Mouse (Mus musculus): Measurements from ENCODE around the gene Rab28.

The Rab28 gene

GRCm38 (mm10) chr5:41685016-41685415 lies 22.9 kb downstream of the Rab28 start:
- H3K36me3 ChIP-seq (ENCODE audit: insufficient read depth, low read length) = no peaks in the 10 kb centered on the region
- no peaks in the 10 kb centered on the region for H3K4me1 ChIP-seq (replicated peaks; ENCODE audit: low read depth, low read length)
- no peaks in the 10 kb centered on the region for H3K9me3 ChIP-seq (ENCODE audit: low read length)
- H3K27me3 ChIP-seq (ENCODE audit: insufficient read depth, low read length) = no peaks in the 10 kb centered on the region
- no peak overlapping the region for H3K4me3 ChIP-seq (replicated peaks; ENCODE audit: low read length)
- TF ChIP-seq NANOG (IDR thresholded peaks at IDR 0.05; ENCODE audit: borderline replicate concordance, low read length) (no peak), POU5F1 (IDR thresholded peaks at IDR 0.05; ENCODE audit: borderline replicate concordance, low read length) (no peak), CTCF (conservative IDR thresholded peaks at IDR 0.05; ENCODE audit: low read length) (no peak)

- Histone ChIP-seq H3K9me3 (ENCODE audit: low read length) (no peaks in the 10 kb centered on the region), H3K27me3 (ENCODE audit: insufficient read depth, low read length) (no peaks in the 10 kb centered on the region), H3K36me3 (ENCODE audit: insufficient read depth, low read length) (no peaks in the 10 kb centered on the region), H3K4me3 (replicated peaks; ENCODE audit: low read length) (no peak overlapping the region), H3K4me1 (replicated peaks; ENCODE audit: low read depth, low read length) (no peaks in the 10 kb centered on the region)
- TF ChIP-seq POU5F1 (IDR thresholded peaks at IDR 0.05; ENCODE audit: borderline replicate concordance, low read length) (no peak), NANOG (IDR thresholded peaks at IDR 0.05; ENCODE audit: borderline replicate concordance, low read length) (no peak), CTCF (conservative IDR thresholded peaks at IDR 0.05; ENCODE audit: low read length) (no peak)
These were observed 24.0 kb downstream of the Rab28 start for GRCm38 (mm10) chr5:41683976-41684375.

GRCm38 (mm10) chr5:41666012-41666411 lies 41.9 kb downstream of the Rab28 start:
- TF ChIP-seq CTCF (conservative IDR thresholded peaks at IDR 0.05; ENCODE audit: low read length) = no peak
- no peak for TF ChIP-seq NANOG (IDR thresholded peaks at IDR 0.05; ENCODE audit: borderline replicate concordance, low read length)
- no peak for TF ChIP-seq POU5F1 (IDR thresholded peaks at IDR 0.05; ENCODE audit: borderline replicate concordance, low read length)
- Histone ChIP-seq H3K36me3 (ENCODE audit: insufficient read depth, low read length) (no peaks in the 10 kb centered on the region), H3K9me3 (ENCODE audit: low read length) (no peaks in the 10 kb centered on the region), H3K27me3 (ENCODE audit: insufficient read depth, low read length) (no peaks in the 10 kb centered on the region), H3K4me3 (replicated peaks; ENCODE audit: low read length) (no peak overlapping the region), H3K4me1 (replicated peaks; ENCODE audit: low read depth, low read length) (no peaks in the 10 kb centered on the region)

- Histone ChIP-seq H3K4me1 (replicated peaks; ENCODE audit: low read depth, low read length) (no peaks in the 10 kb centered on the region), H3K27me3 (ENCODE audit: insufficient read depth, low read length) (no peaks in the 10 kb centered on the region), H3K4me3 (replicated peaks; ENCODE audit: low read length) (no peak overlapping the region), H3K9me3 (ENCODE audit: low read length) (0 out of 2 replicates have a peak, but pooled peaks cover 5% of the 10 kb centered on the region), H3K36me3 (ENCODE audit: insufficient read depth, low read length) (no peaks in the 10 kb centered on the region)
- TF ChIP-seq NANOG (IDR thresholded peaks at IDR 0.05; ENCODE audit: borderline replicate concordance, low read length) (no peak), POU5F1 (IDR thresholded peaks at IDR 0.05; ENCODE audit: borderline replicate concordance, low read length) (no peak), CTCF (conservative IDR thresholded peaks at IDR 0.05; ENCODE audit: low read length) (no peak)
These were observed 71.2 kb downstream of the Rab28 start for GRCm38 (mm10) chr5:41636793-41637192.

- H3K9me3 ChIP-seq (ENCODE audit: low read length) = no peaks in the 10 kb centered on the region
- H3K27me3 ChIP-seq (ENCODE audit: insufficient read depth, low read length) = no peaks in the 10 kb centered on the region
- no peak overlapping the region for H3K4me3 ChIP-seq (replicated peaks; ENCODE audit: low read length)
- TF ChIP-seq CTCF (conservative IDR thresholded peaks at IDR 0.05; ENCODE audit: low read length) = no peak
- TF ChIP-seq POU5F1 (IDR thresholded peaks at IDR 0.05; ENCODE audit: borderline replicate concordance, low read length) = no peak
- no peak for TF ChIP-seq NANOG (IDR thresholded peaks at IDR 0.05; ENCODE audit: borderline replicate concordance, low read length)
- H3K36me3 ChIP-seq (ENCODE audit: insufficient read depth, low read length) = no peaks in the 10 kb centered on the region
- no peaks in the 10 kb centered on the region for H3K4me1 ChIP-seq (replicated peaks; ENCODE audit: low read depth, low read length)
These were observed 80.5 kb downstream of the Rab28 start for GRCm38 (mm10) chr5:41627224-41628144.

- H3K4me1 ChIP-seq (replicated peaks; ENCODE audit: low read depth, low read length) = no peaks in the 10 kb centered on the region
- TF ChIP-seq CTCF (conservative IDR thresholded peaks at IDR 0.05; ENCODE audit: low read length) = no peak
- TF ChIP-seq POU5F1 (IDR thresholded peaks at IDR 0.05; ENCODE audit: borderline replicate concordance, low read length) = no peak
- no peak for TF ChIP-seq NANOG (IDR thresholded peaks at IDR 0.05; ENCODE audit: borderline replicate concordance, low read length)
- no peak overlapping the region for H3K4me3 ChIP-seq (replicated peaks; ENCODE audit: low read length)
- no peaks in the 10 kb centered on the region for H3K9me3 ChIP-seq (ENCODE audit: low read length)
- no peaks in the 10 kb centered on the region for H3K27me3 ChIP-seq (ENCODE audit: insufficient read depth, low read length)
- no peaks in the 10 kb centered on the region for H3K36me3 ChIP-seq (ENCODE audit: insufficient read depth, low read length)
These were observed 82.4 kb downstream of the Rab28 start for GRCm38 (mm10) chr5:41625544-41625943.

GRCm38 (mm10) chr5:41621748-41622147 lies 86.2 kb downstream of the Rab28 start:
- H3K27me3 ChIP-seq (ENCODE audit: insufficient read depth, low read length) = no peaks in the 10 kb centered on the region
- H3K4me1 ChIP-seq (replicated peaks; ENCODE audit: low read depth, low read length) = no peaks in the 10 kb centered on the region
- TF ChIP-seq NANOG (IDR thresholded peaks at IDR 0.05; ENCODE audit: borderline replicate concordance, low read length) (no peak), POU5F1 (IDR thresholded peaks at IDR 0.05; ENCODE audit: borderline replicate concordance, low read length) (no peak), CTCF (conservative IDR thresholded peaks at IDR 0.05; ENCODE audit: low read length) (no peak)
- no peak overlapping the region for H3K4me3 ChIP-seq (replicated peaks; ENCODE audit: low read length)
- H3K9me3 ChIP-seq (ENCODE audit: low read length) = no peaks in the 10 kb centered on the region
- H3K36me3 ChIP-seq (ENCODE audit: insufficient read depth, low read length) = no peaks in the 10 kb centered on the region

- H3K27me3 ChIP-seq (ENCODE audit: insufficient read depth, low read length) = no peaks in the 10 kb centered on the region
- H3K36me3 ChIP-seq (ENCODE audit: insufficient read depth, low read length) = no peaks in the 10 kb centered on the region
- no peak for TF ChIP-seq CTCF (conservative IDR thresholded peaks at IDR 0.05; ENCODE audit: low read length)
- TF ChIP-seq NANOG (IDR thresholded peaks at IDR 0.05; ENCODE audit: borderline replicate concordance, low read length) = no peak
- no peak for TF ChIP-seq POU5F1 (IDR thresholded peaks at IDR 0.05; ENCODE audit: borderline replicate concordance, low read length)
- H3K4me1 ChIP-seq (replicated peaks; ENCODE audit: low read depth, low read length) = no peaks in the 10 kb centered on the region
- no peaks in the 10 kb centered on the region for H3K9me3 ChIP-seq (ENCODE audit: low read length)
- no peak overlapping the region for H3K4me3 ChIP-seq (replicated peaks; ENCODE audit: low read length)
These were observed 89.0 kb downstream of the Rab28 start for GRCm38 (mm10) chr5:41618966-41619365.

Data from E14TG2a.4 (cell line).